Mouse (Mus musculus): ENCODE measurements around the gene Dhx58.

Dhx58 gene

DNA sequence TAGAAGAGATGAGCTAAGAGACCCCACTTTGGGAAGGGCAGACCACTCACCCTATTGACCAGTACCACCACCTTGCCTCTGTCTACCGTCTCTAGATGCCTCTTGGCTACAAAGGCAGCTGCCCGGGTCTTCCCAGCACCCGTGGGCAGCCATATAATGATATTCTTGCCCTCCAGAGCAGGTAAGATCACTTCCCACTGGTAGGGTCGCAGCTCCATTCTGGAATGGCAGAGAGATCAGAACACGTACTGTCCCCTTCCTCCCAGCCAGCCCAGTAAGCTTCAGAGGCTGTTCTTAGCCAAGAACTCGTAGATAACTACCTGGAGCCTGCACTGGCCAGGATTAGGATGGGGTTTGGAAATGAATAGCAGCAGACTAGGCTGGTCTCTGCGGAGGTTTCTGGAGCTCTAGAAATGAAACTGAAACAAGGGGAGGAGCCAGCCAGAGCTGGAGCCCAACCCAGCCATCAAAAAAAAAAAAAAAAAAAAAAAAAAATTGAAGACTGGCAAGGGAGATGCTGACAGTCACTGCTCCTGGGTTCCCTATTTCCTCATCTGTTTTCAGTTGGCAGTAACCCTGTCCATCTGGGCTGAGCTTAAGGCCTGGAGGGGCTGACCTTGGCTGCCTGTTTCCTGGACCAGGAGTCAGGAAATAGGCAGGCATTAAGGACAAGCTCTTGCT lies at the start of gene Dhx58:
Gene Dhx58, minus strand, starts transcription at position 421 of the 681 bp plus-strand sequence.
- no peak for DNase-seq (ENCODE audit: low read depth, low spot score)

- no peak for DNase-seq (ENCODE audit: low read depth, low spot score)
Measured at GRCm38 (mm10) chr11:100752294-100752693, 48.2 kb upstream of the Dhx58 start.

DNA sequence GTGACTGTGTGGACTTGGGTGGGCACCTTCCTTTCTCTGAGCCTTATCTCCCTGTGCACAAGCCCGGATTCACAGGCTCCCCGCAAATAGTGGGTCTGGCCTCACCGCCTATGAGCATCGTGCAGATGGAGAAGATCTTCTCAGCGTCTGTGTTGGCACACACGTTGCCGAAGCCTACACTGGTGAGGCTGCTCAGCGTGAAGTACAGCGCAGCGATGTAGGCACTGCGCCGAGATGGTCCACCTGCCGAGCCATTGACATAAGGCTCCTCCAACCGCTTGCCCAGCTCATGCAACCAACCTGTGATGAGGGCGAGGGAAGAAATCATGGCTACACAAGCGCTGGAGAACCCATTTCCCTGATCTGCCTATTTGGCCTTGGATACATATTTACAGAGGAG lies 46.1 kb upstream of the Dhx58 start:
- no peak for DNase-seq (ENCODE audit: low read depth, low spot score)

GRCm38 (mm10) chr11:100749469-100749868 lies 45.4 kb upstream of the Dhx58 start:
- no peak for DNase-seq (ENCODE audit: low read depth, low spot score)

DNA sequence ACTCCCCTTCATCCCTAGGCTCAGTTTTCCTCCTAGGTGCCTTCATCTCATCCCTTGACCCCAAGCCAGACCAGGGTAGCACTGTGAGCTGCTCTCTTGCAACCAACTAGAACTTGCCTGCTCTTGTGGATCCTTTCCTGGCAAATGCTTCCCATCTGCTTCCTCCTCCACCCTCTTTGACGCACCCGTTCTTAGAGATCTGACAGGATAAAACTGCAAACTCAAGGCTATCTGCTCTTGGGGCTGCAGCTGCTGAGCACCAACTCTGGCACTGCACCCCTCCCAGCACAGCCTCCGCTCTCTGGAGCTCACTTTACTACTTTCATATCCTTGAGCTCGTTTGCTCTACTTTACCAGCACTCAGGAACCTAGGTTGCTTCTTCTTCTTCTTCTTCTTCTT lies 44.5 kb upstream of the Dhx58 start:
- DNase-seq (ENCODE audit: low read depth, low spot score), result peak; percentile 61

GRCm38 (mm10) chr11:100747114-100747513 lies 43.0 kb upstream of the Dhx58 start:
- DNase-seq (ENCODE audit: low read depth, low spot score), result no peak

DNA sequence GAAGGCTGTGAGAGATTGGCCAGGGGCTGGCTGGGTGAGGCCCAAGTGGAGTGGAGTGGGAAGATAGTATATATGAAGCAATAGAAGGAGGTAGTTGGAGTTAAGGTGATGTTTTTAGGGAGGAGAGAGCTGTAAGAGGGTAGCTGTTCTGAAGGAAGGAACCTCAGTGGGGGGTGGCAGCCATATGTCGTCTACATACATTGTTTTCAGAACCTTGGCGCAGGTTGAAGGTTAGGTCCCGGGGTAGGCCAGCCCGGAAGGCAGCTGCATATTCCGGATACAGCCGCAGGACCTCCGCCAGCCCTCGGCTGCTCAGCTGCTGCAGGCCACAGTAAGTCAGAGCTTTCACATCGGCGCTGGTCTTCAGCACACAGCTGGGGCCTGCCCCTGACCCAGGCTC lies 42.5 kb upstream of the Dhx58 start:
- DNase-seq (ENCODE audit: low read depth, low spot score), result no peak

DNA sequence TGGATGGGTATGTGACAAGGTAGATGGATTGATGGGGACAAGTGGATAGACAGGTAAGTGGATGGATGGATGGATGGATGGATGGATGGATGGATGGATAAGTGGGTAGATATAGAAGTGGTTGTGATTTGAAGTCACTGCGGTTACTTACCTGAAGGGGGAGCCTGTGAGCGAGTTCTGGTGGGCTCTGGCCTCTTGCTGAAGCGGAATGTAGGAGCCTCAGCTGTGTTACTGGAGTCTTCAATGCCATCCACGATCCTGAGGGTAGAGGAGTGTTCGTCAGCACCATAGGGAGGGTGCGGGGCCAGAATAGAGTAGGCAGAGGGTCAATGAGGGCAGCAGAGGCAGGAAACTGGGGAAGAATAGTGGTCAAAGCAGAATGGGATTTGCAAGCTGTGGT lies 41.0 kb upstream of the Dhx58 start:
- no peak for DNase-seq (ENCODE audit: low read depth, low spot score)

- DNase-seq (ENCODE audit: low read depth, low spot score), result no peak
Measured at GRCm38 (mm10) chr11:100741348-100741747, 37.3 kb upstream of the Dhx58 start.

DNA sequence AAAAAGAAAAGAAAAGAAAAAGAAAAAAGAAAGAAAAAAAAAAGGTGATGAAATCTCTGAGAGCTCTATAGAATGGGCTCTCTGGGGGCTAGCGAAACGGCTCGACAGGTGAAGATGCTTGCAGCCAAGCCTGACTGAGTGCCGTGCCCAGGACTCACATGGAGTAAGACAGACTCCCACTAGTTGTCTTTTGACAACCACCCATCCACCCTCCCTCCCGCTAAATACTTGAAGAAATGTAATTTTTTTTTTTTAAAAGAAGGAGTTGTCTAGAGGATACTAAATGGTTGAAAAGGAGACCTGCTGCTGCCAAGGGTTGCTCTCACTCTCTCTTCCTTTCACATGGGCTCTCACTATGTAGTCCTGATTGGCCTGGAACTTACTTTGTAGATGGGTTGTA lies 34.7 kb upstream of the Dhx58 start:
- no peak for DNase-seq (ENCODE audit: low read depth, low spot score)

GRCm38 (mm10) chr11:100738066-100738604 lies 34.1 kb upstream of the Dhx58 start, which contains the start of gene Rab5c:
Gene Rab5c, minus strand, starts transcription at chr11:100738215.
- peak; percentile 99 for DNase-seq (ENCODE audit: low read depth, low spot score)

DNA sequence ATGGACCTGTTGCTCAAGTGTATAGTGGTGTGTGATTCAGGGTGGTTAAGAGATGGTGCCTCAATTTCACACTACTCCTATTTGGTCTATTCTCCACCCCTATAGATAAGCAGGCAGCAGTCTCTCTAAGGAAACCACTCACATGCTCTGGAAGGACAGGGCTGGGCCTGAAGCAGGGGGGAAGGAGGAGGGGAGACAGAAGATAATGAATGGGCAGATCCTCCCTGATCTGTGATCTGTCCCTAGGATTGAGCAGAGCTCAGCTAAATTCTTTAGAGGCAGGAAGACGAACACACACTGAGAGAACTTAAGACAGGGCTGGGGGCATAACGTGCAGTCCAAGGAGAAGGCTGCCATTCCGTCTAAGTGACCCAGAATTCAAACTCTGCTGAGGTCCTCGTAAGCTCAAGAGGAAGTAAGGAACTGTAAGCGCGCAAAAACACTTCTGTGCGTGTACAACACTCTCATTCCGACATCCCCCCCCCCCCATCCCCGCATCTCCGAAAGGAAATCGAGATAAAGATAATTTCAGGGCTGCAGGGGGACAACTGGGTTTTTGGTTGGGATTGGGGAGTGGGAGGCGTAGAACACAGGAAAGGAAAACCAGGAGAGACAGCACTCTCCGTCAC lies 33.1 kb upstream of the Dhx58 start:
- no peak for DNase-seq (ENCODE audit: low read depth, low spot score)

- DNase-seq (ENCODE audit: low read depth, low spot score), result no peak
Measured at GRCm38 (mm10) chr11:100736746-100737080, 32.6 kb upstream of the Dhx58 start.

- DNase-seq (ENCODE audit: low read depth, low spot score), result no peak
Measured at GRCm38 (mm10) chr11:100735954-100736745, 32.1 kb upstream of the Dhx58 start.

GRCm38 (mm10) chr11:100735134-100735865 lies 31.2 kb upstream of the Dhx58 start:
- DNase-seq (ENCODE audit: low read depth, low spot score), result no peak

GRCm38 (mm10) chr11:100730477-100731205 lies 26.6 kb upstream of the Dhx58 start:
- DNase-seq (ENCODE audit: low read depth, low spot score), result no peak

DNA sequence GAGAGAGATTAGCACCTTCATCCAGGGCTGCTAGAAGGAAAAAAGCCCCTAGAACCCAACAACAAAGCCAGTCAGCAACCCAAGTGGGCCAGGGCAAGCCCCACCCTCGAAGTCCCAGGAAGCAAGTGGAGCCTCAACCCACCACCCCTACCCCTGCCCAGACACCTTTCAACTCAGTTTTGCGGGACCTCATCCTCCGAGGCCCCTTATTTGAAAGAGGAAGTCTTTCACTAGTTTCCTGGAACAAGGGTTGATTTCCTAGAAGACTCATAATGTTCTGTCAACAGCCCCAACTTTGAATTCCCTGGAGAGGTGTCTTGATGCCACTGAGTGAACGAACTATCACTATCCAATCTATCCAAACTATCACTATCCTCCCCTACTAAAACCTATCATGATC lies 25.9 kb upstream of the Dhx58 start:
- DNase-seq (ENCODE audit: low read depth, low spot score), result no peak

DNA sequence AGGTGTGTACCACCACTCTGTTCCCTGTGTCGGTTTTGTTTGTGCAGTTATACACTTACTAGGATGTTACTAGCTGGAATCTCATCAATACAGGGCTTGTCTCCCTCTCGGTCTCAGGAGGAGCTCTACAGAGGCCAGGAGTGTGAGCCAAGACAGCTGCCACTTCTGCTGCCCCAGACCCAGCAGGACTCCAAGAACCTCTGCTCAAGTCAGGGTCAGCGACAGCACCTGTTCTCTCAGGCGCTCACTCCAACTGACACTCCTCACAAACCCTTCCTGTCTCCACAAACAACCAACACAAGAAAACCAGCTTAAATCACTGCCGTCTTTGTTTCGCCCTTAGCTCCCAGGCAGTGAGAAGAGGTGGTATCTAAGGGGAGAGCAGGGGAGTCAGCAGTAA lies 24.5 kb upstream of the Dhx58 start:
- no peak for DNase-seq (ENCODE audit: low read depth, low spot score)

DNA sequence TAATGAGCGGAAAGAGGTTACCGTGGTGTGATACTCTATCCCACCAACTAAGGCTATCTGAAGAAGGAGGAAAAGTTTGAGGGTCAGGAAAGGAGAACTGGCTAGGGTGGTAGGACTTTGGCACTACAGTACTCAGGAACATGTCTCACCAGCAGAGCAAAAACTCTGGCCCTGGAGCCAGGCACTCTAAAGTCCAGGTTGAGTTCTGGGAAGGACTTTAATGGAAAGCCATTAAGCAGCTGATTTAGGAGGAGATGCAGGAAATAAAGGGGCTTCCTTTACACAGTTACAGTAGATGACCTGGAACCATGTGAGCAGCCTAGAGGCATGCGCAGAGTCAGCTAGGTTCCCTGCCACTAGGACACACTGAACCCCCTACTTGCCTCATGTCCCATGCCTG lies 23.1 kb upstream of the Dhx58 start:
- DNase-seq (ENCODE audit: low read depth, low spot score), result no peak

GRCm38 (mm10) chr11:100724919-100725512 lies 20.9 kb upstream of the Dhx58 start:
- DNase-seq (ENCODE audit: low read depth, low spot score), result no peak
